Mouse (Mus musculus) olfactory bulb, adult 2 months (tissue): ENCODE data around the gene Dffa. TPM values are rescaled to one million over a fixed set of nuclear protein-coding genes. Genes with fewer than 3 reads are reported as not detected.

Source experiments
- H3K27ac ChIP-seq: fragments of 200-500 bp; 2 replicates; pipeline ENCODE4 v1.5.1; 2012; ENCODE audit warnings: low read depth, low read length; ENCODE audit not compliant: insufficient read depth
- H3K4me1 ChIP-seq: fragments of 200-500 bp; 2 replicates; pipeline ENCODE4 v1.6.1; 2012; ENCODE audit warnings: low read length; ENCODE audit not compliant: control insufficient read depth, insufficient read depth
- H3K4me3 ChIP-seq: fragments of 200-500 bp; 2 replicates; pipeline ENCODE4 v1.5.1; 2012; ENCODE audit warnings: mild to moderate bottlenecking, low read depth, low read length, moderate library complexity; ENCODE audit not compliant: insufficient read depth
- CTCF ChIP-seq: fragments of 200-500 bp; IDR thresholded peaks from 2 replicates; pipeline ENCODE4 v1.5.1; 2012; ENCODE audit warnings: low read depth, mild to moderate bottlenecking, low read length, moderate library complexity; ENCODE audit not compliant: insufficient read depth
- POLR2A ChIP-seq: fragments of 200-500 bp; IDR thresholded peaks from 2 replicates; pipeline ENCODE4 v1.6.1; 2012; ENCODE audit warnings: mild to moderate bottlenecking, low read depth, low read length, moderate library complexity; ENCODE audit not compliant: insufficient read depth
- whole genome bisulfite sequencing: fragments of 180-500 bp; shearing (Covaris S2); methylation state at CpG from one replicate; pipeline ENCODE4 v1.1.7; 2018; 5-methylcytosine and 5-hydroxymethylcytosine counted together
- polyA plus RNA-seq: library from polyadenylated mRNA; stranded (reverse); fragments of >200 nt; gene quantifications from 2 replicates; pipeline ENCODE4 v1.2.4, GENCODE M21; 2012; ENCODE audit warnings: low replicate concordance; ENCODE audit not compliant: missing spikeins, insufficient read depth, insufficient read length

Dffa gene
- polyA plus RNA-seq, 1 experiment: not detected

GRCm38 (mm10) chr4:149150256-149150655 is 46.3 kb downstream of the Dffa start:
- TF ChIP-seq POLR2A: no peak
- TF ChIP-seq CTCF: no peak
- H3K4me1 ChIP-seq: no peaks in the 10 kb centered on the region
- WGBS: 90% methylated on average over 11 of the region's 11 CpGs
- H3K4me3 ChIP-seq: no peak overlapping the region
- H3K27ac ChIP-seq: no peak overlapping the region

- Histone ChIP-seq H3K4me3 (no peak overlapping the region), H3K4me1 (no peaks in the 10 kb centered on the region), H3K27ac (no peak overlapping the region)
- WGBS: 96% methylated on average over 11 of the region's 11 CpGs
- TF ChIP-seq CTCF: no peak
- TF ChIP-seq POLR2A: no peak
Observed at GRCm38 (mm10) chr4:149150721-149151120, 46.8 kb downstream of the Dffa start.

GRCm38 (mm10) chr4:149154859-149155258 is 50.9 kb downstream of the Dffa start:
- H3K27ac ChIP-seq: no peak overlapping the region
- WGBS: 97% methylated on average over 7 of the region's 7 CpGs
- no peaks in the 10 kb centered on the region for H3K4me1 ChIP-seq
- H3K4me3 ChIP-seq: no peak overlapping the region
- no peak for TF ChIP-seq POLR2A
- no peak for TF ChIP-seq CTCF

- H3K4me1 ChIP-seq: no peaks in the 10 kb centered on the region
- TF ChIP-seq POLR2A: no peak
- no peak overlapping the region for H3K27ac ChIP-seq
- WGBS: 91% methylated on average over 6 of the region's 6 CpGs
- H3K4me3 ChIP-seq: no peak overlapping the region
Observed at GRCm38 (mm10) chr4:149155711-149156110, 51.8 kb downstream of the Dffa start.

GRCm38 (mm10) chr4:149157415-149157973 is 53.5 kb downstream of the Dffa start:
- H3K27ac ChIP-seq: no peak overlapping the region
- TF ChIP-seq CTCF: no peak
- TF ChIP-seq POLR2A: no peak
- whole genome bisulfite sequencing: 94% methylated on average over 8 of the region's 8 CpGs
- H3K4me1 ChIP-seq: no peaks in the 10 kb centered on the region
- no peak overlapping the region for H3K4me3 ChIP-seq

- no peak overlapping the region for H3K4me3 ChIP-seq
- TF ChIP-seq CTCF (no peak), POLR2A (no peak)
- no peak overlapping the region for H3K27ac ChIP-seq
- no peaks in the 10 kb centered on the region for H3K4me1 ChIP-seq
- 100% methylated on average over 2 of the region's 2 CpGs for WGBS
Observed at GRCm38 (mm10) chr4:149159203-149159602, 55.3 kb downstream of the Dffa start.

GRCm38 (mm10) chr4:149159891-149160290 is 55.9 kb downstream of the Dffa start:
- TF ChIP-seq POLR2A: no peak
- no peak for TF ChIP-seq CTCF
- Histone ChIP-seq H3K4me3 (no peak overlapping the region), H3K27ac (no peak overlapping the region), H3K4me1 (no peaks in the 10 kb centered on the region)
- 87% methylated on average over 13 of the region's 13 CpGs for WGBS

- Histone ChIP-seq H3K4me3 (no peak overlapping the region), H3K4me1 (no peaks in the 10 kb centered on the region), H3K27ac (no peak overlapping the region)
- TF ChIP-seq CTCF (no peak), POLR2A (no peak)
- 93% methylated on average over 6 of the region's 6 CpGs for WGBS
Observed at GRCm38 (mm10) chr4:149161166-149161565, 57.2 kb downstream of the Dffa start.

- 40% methylated on average over 1 of the region's 1 CpGs for WGBS
- H3K4me3 ChIP-seq: no peak overlapping the region
- H3K27ac ChIP-seq: no peak overlapping the region
- no peak for TF ChIP-seq CTCF
- TF ChIP-seq POLR2A: no peak
- H3K4me1 ChIP-seq: no peaks in the 10 kb centered on the region
Observed at GRCm38 (mm10) chr4:149163196-149163595, 59.2 kb downstream of the Dffa start.

GRCm38 (mm10) chr4:149164150-149164549 is 60.2 kb downstream of the Dffa start:
- Histone ChIP-seq H3K4me1 (no peaks in the 10 kb centered on the region), H3K4me3 (no peak overlapping the region), H3K27ac (no peak overlapping the region)
- WGBS: 65% methylated on average over 5 of the region's 5 CpGs
- TF ChIP-seq POLR2A (no peak), CTCF (no peak)

- Histone ChIP-seq H3K4me1 (no peaks in the 10 kb centered on the region), H3K4me3 (peak within 1 kb of the TSS; percentile 70), H3K27ac (no peak within 1 kb of the TSS)
- WGBS: under 1% methylated on average over 59 of the region's 59 CpGs
- no peak for TF ChIP-seq CTCF
- TF ChIP-seq POLR2A: peak; percentile 75; the same call in 1 of the 2 replicates
Observed at GRCm38 (mm10) chr4:149166215-149166946, 62.4 kb downstream of the Dffa start, which contains the start of gene Pgd. Gene Pgd, minus strand, starts transcription at chr4:149166771.
